ENCODE assay signal across 9 mouse cellular contexts in the genomic region with DNA sequence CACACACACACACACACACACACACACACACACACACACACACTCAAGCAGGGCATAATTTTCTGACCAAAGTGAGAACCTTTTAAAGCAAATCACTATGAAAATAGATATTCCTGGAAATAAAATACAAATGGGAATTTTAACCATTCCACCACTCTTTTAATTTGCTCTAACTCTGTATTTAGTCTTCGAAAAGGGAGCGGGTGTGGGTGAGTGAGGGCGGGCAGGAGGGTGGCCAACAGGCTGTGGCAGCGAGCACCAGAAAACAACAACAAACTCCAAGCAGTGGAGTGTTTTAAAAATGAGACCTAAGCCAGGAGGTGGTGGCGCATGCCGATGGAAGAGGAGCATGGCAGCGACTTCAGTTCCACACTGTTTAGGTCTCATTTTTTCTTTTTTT. TPM values are rescaled to one million over a fixed set of nuclear protein-coding genes. Genes with fewer than 3 reads are reported as not detected.
DNase-seq lines count a peak whose midpoint lies in the region; ATAC-seq and TF ChIP-seq lines count a peak whose summit lies in the region.
"Had no signal": no experiment of that assay in that cellular context is flagged by ENCODE, and none has a peak within 500 bp of the region (broad histone marks: within the 10 kb centered on the region; RNA-seq: fewer than 3 reads in every experiment).

No protein-coding gene starts in this region.

- ATAC-seq in forebrain, embryonic 11.5 days (replicated peaks; ENCODE audit: low FRiP score) = no peak
- no peak for ATAC-seq in forebrain, embryonic 16.5 days

- no peaks in the 10 kb centered on the region for H3K4me1 ChIP-seq in forebrain, embryonic 11.5 days (replicated peaks; ENCODE audit: control insufficient read depth, insufficient read depth, low read length)
- H3K4me1 ChIP-seq in forebrain, embryonic 16.5 days (replicated peaks; ENCODE audit: control insufficient read depth, insufficient read depth, low read length) = no peaks in the 10 kb centered on the region
- H3K4me1 ChIP-seq in thymus, adult 2 months (replicated peaks; ENCODE audit: control insufficient read depth, insufficient read depth, low read length) = no peaks in the 10 kb centered on the region
- H3K4me1 ChIP-seq: heart, embryonic 13.5 days had no signal

- no peak for TF ChIP-seq CTCF in thymus, adult 2 months (IDR thresholded peaks at IDR 0.05; ENCODE audit: borderline replicate concordance, control insufficient read depth, extremely low read depth, insufficient read depth, low read length, poor library complexity)

- H3K27me3 ChIP-seq in forebrain, embryonic 11.5 days (ENCODE audit: control insufficient read depth, insufficient read depth, low read length) = no peaks in the 10 kb centered on the region
- no peaks in the 10 kb centered on the region for H3K27me3 ChIP-seq in forebrain, embryonic 16.5 days (replicated peaks; ENCODE audit: control insufficient read depth, insufficient read depth, low read length)
- no peaks in the 10 kb centered on the region for H3K27me3 ChIP-seq in thymus, adult 2 months (ENCODE audit: control insufficient read depth, insufficient read depth, low read length)
- H3K27me3 ChIP-seq: heart, embryonic 13.5 days had no signal

- H3K36me3 ChIP-seq in forebrain, embryonic 11.5 days (ENCODE audit: control insufficient read depth, insufficient read depth, low read length) = no peaks in the 10 kb centered on the region
- no peaks in the 10 kb centered on the region for H3K36me3 ChIP-seq in forebrain, embryonic 16.5 days (ENCODE audit: control insufficient read depth, insufficient read depth)
- no peaks in the 10 kb centered on the region for H3K36me3 ChIP-seq in thymus, adult 2 months (ENCODE audit: control insufficient read depth, insufficient read depth, low read length)
- H3K36me3 ChIP-seq: heart, embryonic 13.5 days had no signal

- TF ChIP-seq POLR2A in thymus, adult 2 months (IDR thresholded peaks at IDR 0.05; ENCODE audit: control insufficient read depth, extremely low read depth, insufficient read depth, low read length, poor library complexity) = no peak

- peak; percentile 67 for DNase-seq in forebrain, embryonic 11.5 days (ENCODE audit: low spot score)
- DNase-seq in thymus, adult 2 months = peak; percentile 18
- no peak for DNase-seq in thymus, adult 18-20 months
- DNase-seq in forelimb bud, embryonic 11.5 days (ENCODE audit: low read depth, low spot score) = peak; percentile 42
- peak; percentile 3 for DNase-seq in retina, embryonic 14.5 days (ENCODE audit: low spot score)
- DNase-seq in frontal cortex, postnatal 25 days (ENCODE audit: low spot score in 2 of 2) = no peak
- no peak for DNase-seq in cerebellum, adult 8-10 months

- 92% methylated on average over 7 of the region's 7 CpGs for WGBS in forebrain, embryonic 11.5 days
- WGBS in forebrain, embryonic 16.5 days = 88% methylated on average over 7 of the region's 7 CpGs
- WGBS in thymus, adult 2 months = 90% methylated on average over 7 of the region's 7 CpGs

- H3K27ac ChIP-seq in forebrain, embryonic 11.5 days (ENCODE audit: low read depth, low read length) = no peak overlapping the region
- no peak overlapping the region for H3K27ac ChIP-seq in forebrain, embryonic 16.5 days (ENCODE audit: low read length)
- H3K27ac ChIP-seq in thymus, adult 2 months (ENCODE audit: control insufficient read depth, insufficient read depth, low read length) = no peak overlapping the region
- H3K27ac ChIP-seq: heart, embryonic 13.5 days had no signal

- no peak overlapping the region for H3K4me3 ChIP-seq in forebrain, embryonic 11.5 days (ENCODE audit: low read depth, low read length)
- no peak overlapping the region for H3K4me3 ChIP-seq in forebrain, embryonic 16.5 days (replicated peaks; ENCODE audit: low read length)
- no peak overlapping the region for H3K4me3 ChIP-seq in thymus, adult 2 months (ENCODE audit: control insufficient read depth, insufficient read depth, low read length)
- H3K4me3 ChIP-seq: heart, embryonic 13.5 days had no signal

- no peak overlapping the region for H3K9ac ChIP-seq in forebrain, embryonic 11.5 days (ENCODE audit: low read length)
- H3K9ac ChIP-seq in forebrain, embryonic 16.5 days (replicated peaks; ENCODE audit: low read depth, low read length) = no peak overlapping the region
- H3K9ac ChIP-seq: heart, embryonic 13.5 days had no signal

- H3K4me2 ChIP-seq in forebrain, embryonic 11.5 days (ENCODE audit: low read depth, low read length, severe bottlenecking) = no peak overlapping the region
- no peak overlapping the region for H3K4me2 ChIP-seq in forebrain, embryonic 16.5 days (ENCODE audit: low read length)
- H3K4me2 ChIP-seq: heart, embryonic 13.5 days had no signal

- H3K9me3 ChIP-seq in forebrain, embryonic 11.5 days (ENCODE audit: control insufficient read depth, low read length) = no peaks in the 10 kb centered on the region
- H3K9me3 ChIP-seq in forebrain, embryonic 16.5 days (ENCODE audit: control insufficient read depth, low read length) = no peaks in the 10 kb centered on the region; the same call in 1 of the 2 replicates

RNA-seq across cellular contexts. Expression of gene Zfp958, which starts 43.6 kb away (rescaled TPM):
- polyA plus RNA-seq in forebrain, embryonic 11.5 days (2014; fragmentation: Nextera tagmentation; extraction: Ambion mirVana) = 16.5 and 16.6 TPM in 2 replicates
- polyA plus RNA-seq in forebrain, embryonic 16.5 days (2015; fragmentation: Nextera tagmentation; extraction: Ambion mirVana) = 19.3 and 24.4 TPM in 2 replicates
- 1.7 and 1.9 TPM in 2 replicates for polyA plus RNA-seq in thymus, adult 2 months (2012; rRNA removed)

Comparison
In these comparisons a context has a peak if more than half of its experiments do, and no peak if none do; other contexts are left out.
1. DNase-seq: peak in forebrain, embryonic 11.5 days (single experiment), thymus, adult 2 months (single experiment), forelimb bud, embryonic 11.5 days (single experiment) and retina, embryonic 14.5 days (single experiment); none in thymus, adult 18-20 months (0 of 2), frontal cortex, postnatal 25 days (0 of 2) and cerebellum, adult 8-10 months (single experiment).